Mouse (Mus musculus): ENCODE measurements around the gene Ctsf.

Gene Ctsf

DNA sequence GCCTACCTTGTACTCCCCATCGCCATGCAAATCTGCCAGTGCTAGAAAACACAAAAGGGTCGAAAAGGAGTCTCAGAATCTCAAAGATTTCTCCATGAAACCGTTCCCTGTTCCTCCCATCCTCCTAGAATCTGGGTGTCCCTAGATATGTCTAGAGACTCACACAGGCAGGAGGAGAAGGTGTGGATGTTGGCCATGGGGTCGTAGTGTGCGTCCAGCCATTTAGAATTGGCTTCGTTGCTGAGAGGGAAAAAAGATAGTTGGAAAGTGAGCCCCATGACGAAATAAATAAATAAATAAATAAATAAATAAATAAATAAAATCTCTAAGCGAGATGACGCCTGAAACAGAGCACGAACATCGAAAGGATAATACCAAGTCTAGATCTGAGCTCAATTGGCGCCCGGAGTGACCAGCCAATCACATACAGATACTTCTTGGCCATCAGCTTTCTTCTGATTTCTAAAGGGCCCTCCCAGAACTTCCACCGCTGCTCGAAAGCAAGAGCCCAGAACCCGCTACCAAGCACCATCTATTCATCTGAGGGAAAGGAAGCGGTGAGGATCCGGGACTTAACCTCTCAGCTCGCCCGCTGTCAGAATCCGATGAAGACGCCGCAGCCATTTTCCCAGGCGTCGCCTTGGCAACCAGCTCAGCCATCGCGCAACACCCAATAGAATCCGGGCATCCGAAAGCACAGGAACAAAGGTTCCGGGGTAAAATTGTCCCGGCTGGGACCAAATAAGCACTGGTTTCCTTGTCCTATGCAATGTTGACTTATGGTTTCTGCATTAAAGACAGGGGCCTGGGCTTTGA lies 51.3 kb downstream of the Ctsf start, which contains the start of gene Bbs1:
TSS of gene Bbs1 (minus strand) at position 650 of the 816 bp plus-strand sequence.
- ATAC-seq (ENCODE audit: insufficient number of reproducible peaks, low FRiP score, low TSS enrichment): peak; percentile 49; the same call in 1 of the 2 replicates

DNA sequence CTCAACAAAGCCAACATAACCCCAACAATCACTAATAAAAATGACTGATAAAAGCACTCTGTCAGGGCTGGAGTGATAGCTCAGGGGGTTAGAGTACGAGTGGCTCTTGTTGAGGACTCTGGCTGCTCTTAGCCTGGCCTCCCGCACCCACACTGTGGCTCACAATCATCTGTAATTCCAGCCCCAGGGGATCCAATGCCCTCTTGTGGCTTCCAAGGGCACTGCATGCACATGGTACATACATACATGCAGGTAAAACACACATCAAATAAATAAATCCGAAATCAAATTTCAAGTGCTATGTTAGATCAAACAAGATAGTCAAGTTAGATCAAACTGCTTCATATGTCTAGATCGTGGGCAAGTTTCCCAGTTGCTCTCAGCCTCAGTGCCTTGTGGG lies 53.2 kb downstream of the Ctsf start:
- ATAC-seq (ENCODE audit: insufficient number of reproducible peaks, low FRiP score, low TSS enrichment): no peak

DNA sequence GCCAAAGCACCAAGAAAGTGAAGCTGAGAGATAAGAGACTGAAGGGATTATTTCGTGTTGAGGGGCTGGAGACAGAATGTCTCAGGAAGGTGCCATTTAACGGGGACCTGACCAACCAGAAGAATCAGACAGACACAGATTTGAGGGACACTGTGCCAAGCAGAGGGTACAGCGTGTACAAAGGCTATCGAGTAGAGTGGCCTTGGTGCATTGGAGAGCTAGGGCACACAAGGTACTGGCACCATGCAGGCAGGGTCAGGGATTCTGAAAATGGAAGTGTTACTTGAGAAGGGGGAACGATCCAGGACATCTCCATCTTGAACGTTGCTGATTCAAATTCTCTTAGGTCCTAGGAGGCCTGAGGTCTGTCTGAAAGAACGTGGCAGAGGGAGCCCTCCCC lies 54.4 kb downstream of the Ctsf start:
- ATAC-seq (ENCODE audit: insufficient number of reproducible peaks, low FRiP score, low TSS enrichment): no peak
